Mouse (Mus musculus) frontal cortex, postnatal 14 days (tissue): ENCODE results near the gene C130050O18Rik.
A peak's percentile ranks its signal among the peaks of the same experiment; 100 is the strongest.

Source experiments
- DNase-seq, 2 experiments: peaks; one replicate each; pipeline ENCODE4 v3.0.0; 2022; ENCODE audit warnings: low spot score in 2 of 2

Gene C130050O18Rik

GRCm38 (mm10) chr5:139425198-139425597 lies 20.1 kb downstream of the C130050O18Rik start:
- no peak for DNase-seq

DNA sequence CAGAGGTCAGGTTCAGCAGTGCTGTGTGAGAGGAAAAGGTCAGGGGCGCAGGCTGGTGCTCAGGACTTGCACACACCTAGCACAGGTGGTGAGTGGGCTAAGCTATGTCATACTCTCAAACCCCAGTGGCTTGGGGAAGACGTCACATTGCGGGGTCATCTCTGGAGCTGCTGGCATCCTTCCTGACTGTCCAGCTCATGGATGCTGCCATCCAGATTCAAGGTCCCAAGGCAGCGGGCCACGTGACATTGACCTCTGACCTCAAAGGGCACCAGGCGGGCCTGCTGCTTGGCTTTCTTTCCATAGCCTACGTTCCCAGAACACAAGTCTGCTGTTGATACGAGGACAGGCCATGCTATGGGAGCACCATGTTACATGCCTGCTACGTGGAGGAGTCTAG lies 21.9 kb downstream of the C130050O18Rik start:
- no peak for DNase-seq

GRCm38 (mm10) chr5:139427989-139428388 lies 22.9 kb downstream of the C130050O18Rik start:
- DNase-seq, result no peak

- DNase-seq, result no peak
These were observed 24.8 kb downstream of the C130050O18Rik start for GRCm38 (mm10) chr5:139429818-139430341.

GRCm38 (mm10) chr5:139432333-139432732 lies 27.3 kb downstream of the C130050O18Rik start:
- DNase-seq, result no peak

GRCm38 (mm10) chr5:139432747-139433508 lies 27.8 kb downstream of the C130050O18Rik start:
- no peak for DNase-seq

GRCm38 (mm10) chr5:139433842-139434568 lies 28.9 kb downstream of the C130050O18Rik start:
- DNase-seq, result no peak

- peak; percentile 68 to 81 for DNase-seq
These were observed 29.9 kb downstream of the C130050O18Rik start for GRCm38 (mm10) chr5:139434940-139435339.

GRCm38 (mm10) chr5:139437769-139438168 lies 32.7 kb downstream of the C130050O18Rik start:
- DNase-seq, result no peak

DNA sequence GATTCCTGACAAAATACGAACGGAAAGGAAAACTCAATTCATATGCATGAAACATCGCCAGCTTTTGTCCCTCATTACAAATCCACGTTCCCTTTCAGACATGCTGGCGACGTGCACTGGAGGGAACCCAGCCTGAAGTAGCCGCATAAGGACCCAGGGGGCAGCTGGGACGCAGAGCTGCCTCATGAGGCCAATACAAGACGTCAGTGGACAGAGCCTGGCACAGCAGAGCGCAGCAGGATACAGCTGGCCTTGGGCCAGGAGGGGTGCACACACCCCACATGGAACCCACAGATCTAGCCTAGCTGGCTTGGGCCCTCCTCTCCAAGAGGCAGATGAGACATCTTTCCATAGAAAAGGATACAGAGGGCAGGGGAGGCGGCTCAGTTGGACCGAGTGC lies 33.4 kb downstream of the C130050O18Rik start:
- DNase-seq, result no peak

GRCm38 (mm10) chr5:139440451-139440850 lies 35.4 kb downstream of the C130050O18Rik start:
- no peak for DNase-seq

DNA sequence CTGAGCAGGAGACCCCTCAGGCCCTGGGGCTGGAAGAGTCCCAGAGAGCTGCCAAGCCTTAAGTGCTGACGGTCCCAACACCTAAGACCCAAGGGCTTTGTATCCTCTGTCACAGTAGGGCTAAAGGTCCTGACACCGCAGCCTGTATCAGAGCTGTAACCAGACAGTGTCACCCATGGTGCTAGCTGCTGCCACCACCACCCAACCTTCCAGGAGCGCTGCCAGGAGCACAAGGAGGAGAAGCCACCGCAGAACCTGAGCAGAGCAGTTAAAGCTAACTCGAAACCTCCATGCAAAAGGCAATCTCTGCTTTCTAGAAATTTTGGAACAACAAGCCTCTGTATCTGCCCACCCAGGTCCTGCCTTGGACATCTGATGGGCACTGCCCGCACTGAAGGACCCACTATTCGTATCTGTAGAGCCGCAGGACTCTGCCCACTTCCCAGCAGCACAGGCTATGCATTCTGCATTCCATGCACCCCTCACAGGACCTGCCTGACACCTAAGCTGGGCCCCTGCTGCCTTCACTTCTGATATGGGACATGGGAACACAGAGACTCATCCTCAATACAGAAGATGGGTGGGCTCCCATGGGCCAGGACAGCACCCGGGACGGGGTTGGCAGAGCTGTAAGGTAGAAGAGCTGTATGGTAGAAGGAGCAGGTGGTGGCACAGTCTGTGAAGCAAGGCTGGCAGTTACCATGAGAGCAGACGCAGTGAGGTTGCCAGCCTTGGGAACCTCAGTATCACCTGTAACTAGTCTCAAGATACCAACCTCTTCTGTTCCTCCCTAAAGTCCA lies 36.0 kb downstream of the C130050O18Rik start:
- no peak for DNase-seq

DNA sequence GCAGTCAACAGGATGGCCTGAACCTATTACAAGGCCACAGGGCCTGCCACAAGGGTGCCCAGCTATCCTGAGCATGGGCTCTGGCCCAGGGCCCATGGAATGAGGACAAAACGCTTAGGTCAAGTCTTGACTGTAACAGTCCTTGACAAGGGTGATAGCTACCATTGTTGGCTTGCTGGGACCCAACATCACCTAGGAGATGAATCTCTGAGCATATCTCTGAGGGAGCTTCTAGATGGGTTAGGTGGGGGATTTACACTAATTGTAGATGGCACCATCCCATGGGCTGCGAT lies 36.6 kb downstream of the C130050O18Rik start:
- no peak for DNase-seq

DNA sequence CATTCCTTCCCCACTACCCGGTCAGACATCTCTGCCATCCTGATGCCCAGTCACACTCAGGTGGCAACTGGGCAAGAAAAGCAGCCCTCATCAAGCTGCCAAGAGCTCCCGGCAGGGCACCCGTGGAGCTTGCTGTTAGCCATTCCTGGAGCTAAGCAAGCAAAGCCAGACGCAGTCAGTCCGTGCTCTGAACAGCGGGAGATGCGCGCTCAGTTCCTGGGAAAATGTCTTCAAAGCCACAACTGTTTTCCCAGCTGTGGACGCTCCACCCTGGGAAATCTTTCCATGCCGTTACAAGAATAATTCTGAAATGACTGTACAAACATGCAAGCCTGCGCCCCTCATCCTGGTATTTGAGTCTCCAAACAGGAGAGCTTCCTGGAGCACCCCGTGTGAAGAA lies 37.3 kb downstream of the C130050O18Rik start:
- DNase-seq, result no peak

DNA sequence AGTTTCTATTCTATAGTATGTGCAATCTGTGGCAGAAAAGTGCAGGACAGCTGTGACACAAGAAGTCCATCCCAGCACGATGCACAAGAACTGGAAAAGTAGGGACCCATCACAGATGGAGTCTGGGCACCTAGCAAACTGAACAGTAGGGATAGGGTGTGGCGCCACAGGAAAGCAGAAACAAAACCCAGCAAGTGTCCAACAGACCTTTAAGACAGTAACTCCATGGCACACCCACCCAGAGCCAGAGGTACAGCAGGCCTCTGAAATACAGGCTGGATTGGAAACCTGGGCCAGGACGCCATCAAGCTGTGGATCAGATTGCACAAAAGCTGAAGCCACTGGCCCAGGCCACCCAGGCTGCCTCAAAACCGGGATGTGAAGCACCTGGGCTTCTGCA lies 37.9 kb downstream of the C130050O18Rik start:
- DNase-seq, result no peak

- no peak for DNase-seq
These were observed 40.2 kb downstream of the C130050O18Rik start for GRCm38 (mm10) chr5:139445258-139445657.

GRCm38 (mm10) chr5:139448025-139448424 lies 42.9 kb downstream of the C130050O18Rik start:
- DNase-seq, result no peak

DNA sequence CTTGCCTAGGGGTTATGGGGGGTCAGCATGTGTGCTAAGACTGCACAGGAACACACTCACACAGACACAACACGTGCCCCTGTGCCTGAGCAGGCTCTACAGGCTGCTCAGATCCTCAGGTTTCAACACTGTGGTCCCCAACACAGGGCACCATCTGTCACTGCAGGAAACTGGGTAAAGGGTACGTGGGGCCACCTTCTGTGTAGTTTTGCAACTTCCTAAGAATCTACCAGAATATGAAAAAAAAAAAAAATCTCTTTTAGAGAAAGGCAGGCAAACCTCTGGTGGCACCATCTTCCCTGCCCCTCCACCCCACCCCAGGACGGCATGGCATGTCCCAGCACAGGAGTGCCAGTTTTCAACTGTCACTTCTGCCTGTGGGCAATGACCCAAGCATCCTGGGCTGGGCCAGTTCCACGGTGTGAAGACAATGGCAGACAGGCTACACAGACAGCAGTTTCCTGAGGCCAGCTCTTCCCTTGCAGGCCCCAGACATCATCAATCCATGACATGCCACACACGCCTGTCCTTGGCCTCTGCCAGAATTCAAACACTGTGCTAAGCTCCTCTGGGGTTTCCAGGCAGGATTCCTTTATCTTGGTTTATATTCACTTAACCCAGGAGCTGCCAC lies 44.2 kb downstream of the C130050O18Rik start:
- DNase-seq, result no peak

DNA sequence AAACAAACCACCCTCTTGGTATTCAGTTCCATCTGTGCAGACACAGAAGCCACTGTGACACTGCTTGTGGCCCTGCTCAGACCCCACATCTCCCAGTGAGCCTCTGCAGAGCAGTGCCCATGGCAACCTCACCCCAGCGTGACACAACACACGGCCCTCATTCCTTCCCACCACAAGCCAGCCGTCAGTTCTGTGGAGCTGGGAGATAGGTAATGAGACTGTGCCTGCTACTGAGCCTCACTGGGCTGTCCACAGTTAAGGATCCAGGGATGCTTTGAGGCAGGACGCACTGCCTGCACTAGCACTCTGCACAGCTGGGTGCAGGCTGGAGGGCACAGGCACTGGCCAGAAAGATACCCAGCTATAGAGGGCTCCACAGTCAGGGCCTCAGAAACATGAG lies 44.8 kb downstream of the C130050O18Rik start:
- DNase-seq, result no peak

GRCm38 (mm10) chr5:139453031-139453430 lies 48.0 kb downstream of the C130050O18Rik start:
- DNase-seq, result no peak

DNA sequence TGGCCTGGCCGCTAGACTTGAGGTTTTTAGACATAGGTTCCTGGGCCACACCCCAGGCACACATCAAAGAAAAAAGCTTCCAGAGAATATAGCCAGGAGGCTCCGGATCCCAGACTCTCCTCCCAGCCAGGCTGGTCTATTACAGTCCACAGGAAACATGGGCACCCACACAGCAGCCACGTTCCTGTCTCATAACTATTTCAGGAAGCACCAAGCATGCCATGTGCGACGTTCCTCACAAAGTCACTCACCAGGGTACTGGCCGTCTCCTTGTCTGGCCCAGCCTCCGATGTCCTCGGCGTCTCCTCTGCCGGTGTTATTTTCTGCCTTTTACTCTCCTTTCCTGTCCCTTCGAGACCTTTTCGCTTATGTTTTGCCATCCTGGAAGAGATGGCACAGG lies 50.1 kb downstream of the C130050O18Rik start:
- no peak for DNase-seq

- no peak for DNase-seq
These were observed 52.2 kb downstream of the C130050O18Rik start for GRCm38 (mm10) chr5:139457241-139457640.
